Mouse (Mus musculus): ENCODE data around the gene Mogs.

Gene Mogs

DNA sequence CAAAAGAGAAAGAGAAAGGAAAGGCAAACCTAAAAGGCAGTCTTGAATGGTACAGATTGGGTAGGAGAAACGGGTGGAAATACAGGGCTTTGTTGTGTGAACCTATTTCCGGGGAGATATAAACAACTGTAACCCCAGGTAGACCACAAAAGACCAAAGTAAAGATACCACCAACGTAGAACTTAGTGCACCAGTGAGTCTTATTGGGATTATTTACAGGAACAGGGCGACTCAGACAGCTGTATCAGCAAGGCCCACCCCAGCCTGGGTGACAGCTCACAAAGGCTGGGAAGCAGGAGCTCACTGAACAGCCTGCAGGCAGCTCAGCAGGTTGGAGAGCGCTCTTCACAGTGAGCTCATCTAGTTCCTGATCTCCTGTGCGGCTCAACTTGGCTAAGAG lies 19.3 kb upstream of the Mogs start:
- DNase-seq (ENCODE audit: low spot score in 2 of 2) = no peak

DNA sequence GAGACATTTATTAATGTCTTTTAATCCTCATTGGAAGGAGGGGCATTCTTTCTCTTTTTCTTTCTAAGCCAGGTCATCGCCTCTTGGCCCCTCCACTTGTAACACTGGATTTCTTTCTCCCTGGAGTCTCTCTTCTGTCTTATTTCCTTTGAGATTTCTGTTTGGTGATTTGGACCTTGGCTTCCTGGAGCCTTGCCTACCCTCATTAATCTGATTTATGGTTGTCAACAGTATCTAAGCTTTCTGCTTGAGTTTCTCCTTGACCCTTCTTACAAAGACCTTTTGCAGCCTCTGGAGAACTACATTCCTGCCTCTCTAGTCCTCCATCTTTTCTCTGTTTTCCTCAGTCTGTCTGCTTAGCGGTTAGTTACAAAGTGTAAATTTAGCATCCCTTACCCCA lies 16.9 kb upstream of the Mogs start:
- no peak for DNase-seq (ENCODE audit: low spot score in 2 of 2)

GRCm38 (mm10) chr6:83101316-83101687 lies 14.0 kb upstream of the Mogs start, which contains the start of the genes Ccdc142 and Gm42688:
Gene Ccdc142 (plus strand): TSS chr6:83101601.
Gene Gm42688 (plus strand): TSS chr6:83101617.
- peak; percentile 78 to 80 for DNase-seq (ENCODE audit: low spot score in 2 of 2)

DNA sequence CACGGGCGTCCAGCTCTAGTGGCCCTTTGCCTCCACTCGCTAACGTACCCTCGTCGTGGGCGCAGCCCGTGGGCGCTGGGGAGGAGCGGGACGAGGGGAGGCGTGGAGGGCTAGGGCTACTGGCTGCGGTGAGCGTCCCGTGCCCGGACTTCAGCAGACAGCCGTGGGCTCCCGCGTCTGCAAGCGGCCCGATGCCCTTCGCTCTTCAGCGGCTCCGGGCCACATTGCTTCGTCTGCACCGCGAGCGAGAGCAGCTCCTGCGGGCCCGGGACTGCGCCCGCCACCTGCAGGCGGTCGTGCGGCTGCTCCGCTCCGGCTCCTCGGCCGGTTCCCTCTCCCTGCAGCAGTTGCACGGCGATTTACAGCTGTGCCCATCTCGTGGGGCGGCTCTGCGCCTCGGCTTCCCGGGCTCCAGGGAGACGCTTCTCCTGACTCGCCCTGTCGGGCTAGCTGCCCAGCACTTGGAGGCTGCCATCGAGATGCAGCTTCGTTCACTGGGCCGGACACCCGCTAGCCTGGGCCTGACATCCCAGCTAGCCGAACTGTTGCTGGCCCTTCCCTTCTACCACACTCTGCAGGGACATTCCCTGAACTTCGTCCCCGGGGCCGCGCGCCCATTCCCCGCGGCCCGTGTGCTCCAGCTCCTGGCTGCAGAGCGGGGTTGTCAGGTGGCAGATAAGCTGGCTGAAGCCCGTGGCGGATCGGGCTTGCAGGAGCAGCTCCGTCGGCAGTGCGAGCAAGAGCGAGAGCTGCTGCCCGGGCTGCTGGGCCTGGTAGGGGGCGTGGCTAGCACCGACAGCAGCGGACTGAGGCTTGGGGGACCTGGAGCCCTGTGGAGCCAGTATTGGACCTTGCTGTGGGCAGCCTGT lies 13.4 kb upstream of the Mogs start:
- DNase-seq (ENCODE audit: low spot score in 2 of 2) = peak in 1 of 2 experiments; percentile 25

- no peak for DNase-seq (ENCODE audit: low spot score in 2 of 2)
Observed at GRCm38 (mm10) chr6:83103130-83103650, 12.1 kb upstream of the Mogs start.

- DNase-seq (ENCODE audit: low spot score in 2 of 2) = no peak
Observed at GRCm38 (mm10) chr6:83104158-83104557, 11.1 kb upstream of the Mogs start.

DNA sequence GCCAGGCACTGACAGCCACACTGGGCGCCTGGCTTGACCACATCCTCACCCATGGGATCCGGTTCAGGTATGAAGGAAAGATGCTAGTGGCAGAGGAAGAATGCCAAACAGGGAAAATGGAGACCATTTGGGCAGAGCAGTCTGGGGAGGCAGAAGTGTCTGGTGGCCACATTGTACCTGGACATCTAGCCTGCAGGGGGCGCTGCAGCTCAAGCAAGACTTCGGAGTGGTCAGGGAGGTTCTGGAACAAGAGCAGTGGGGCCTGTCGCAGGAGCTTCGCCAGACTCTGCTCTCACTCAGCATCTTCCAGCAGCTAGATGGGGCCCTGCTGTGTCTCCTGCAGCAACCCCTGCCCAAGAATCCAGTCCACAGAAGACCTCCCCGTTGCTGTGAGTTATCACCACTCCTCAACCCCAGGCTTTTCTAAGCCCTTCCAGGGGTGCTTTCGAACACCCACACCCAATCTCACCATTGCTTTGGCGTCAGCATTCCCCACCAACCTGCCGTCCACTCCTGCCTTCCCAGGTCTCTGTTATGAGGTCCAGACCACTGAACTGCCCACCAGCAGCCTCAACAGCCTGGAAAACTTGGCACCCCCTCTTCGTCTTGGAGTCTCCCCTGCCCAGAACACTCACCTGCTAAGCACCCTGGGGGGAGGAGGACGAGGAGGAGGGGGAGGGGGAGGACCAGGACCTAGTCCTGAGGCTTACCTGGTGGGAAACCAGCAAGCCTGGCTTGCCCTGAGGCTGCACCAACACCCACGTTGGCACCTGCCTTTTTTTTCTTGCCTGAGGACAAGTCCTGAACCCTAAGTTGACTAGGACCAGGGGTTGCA lies 7.5 kb upstream of the Mogs start:
- peak in 1 of 2 experiments; percentile 62 for DNase-seq (ENCODE audit: low spot score in 2 of 2)

DNA sequence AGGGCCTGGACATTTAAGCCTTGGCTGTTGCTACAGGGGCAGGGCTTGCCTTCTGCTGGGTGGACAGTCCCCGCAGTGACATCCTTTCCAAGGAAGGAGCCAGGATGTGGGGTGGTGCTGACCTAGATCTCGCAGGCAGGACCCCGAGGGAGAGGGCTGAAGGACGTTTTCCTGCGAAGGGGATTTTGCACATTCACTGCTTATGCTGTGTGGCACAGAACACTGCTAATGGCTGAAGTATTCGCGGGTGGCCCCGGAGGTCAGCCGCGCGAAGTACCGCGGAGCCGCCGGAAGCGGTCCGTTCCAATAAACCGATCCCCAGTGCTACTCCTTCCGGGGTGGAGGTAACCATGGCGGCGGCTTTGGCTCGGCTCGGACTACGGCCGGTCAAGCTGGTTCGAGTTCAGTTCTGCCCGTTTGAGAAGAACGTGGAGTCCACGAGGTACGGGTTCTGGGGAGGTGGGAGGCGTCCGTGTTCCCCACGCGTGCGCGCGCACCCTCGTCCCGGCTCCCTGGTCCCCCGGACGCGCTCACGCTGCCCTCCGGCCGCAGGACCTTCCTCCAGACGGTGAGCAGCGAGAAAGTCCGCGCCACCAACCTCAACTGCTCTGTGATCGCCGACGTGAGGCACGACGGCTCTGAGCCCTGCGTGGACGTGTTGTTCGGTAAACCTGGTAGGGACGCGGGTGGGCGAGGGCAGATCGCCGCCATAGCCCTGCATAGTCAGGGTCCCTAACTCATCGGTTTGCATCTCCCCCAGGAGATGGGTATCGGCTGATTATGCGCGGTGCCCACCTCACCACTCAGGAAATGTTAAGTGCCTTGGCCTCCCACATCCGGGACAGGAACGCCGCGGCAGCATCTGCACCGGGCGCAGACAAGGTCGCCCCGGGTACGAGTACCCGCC lies 6.3 kb upstream of the Mogs start, which contains the start of gene Mrpl53:
TSS of gene Mrpl53 (plus strand) at position 279 of the 907 bp plus-strand sequence.
- DNase-seq (ENCODE audit: low spot score in 2 of 2) = peak; percentile 63 to 74

- no peak for DNase-seq (ENCODE audit: low spot score in 2 of 2)
Observed at GRCm38 (mm10) chr6:83111510-83112136, 3.7 kb upstream of the Mogs start.

DNA sequence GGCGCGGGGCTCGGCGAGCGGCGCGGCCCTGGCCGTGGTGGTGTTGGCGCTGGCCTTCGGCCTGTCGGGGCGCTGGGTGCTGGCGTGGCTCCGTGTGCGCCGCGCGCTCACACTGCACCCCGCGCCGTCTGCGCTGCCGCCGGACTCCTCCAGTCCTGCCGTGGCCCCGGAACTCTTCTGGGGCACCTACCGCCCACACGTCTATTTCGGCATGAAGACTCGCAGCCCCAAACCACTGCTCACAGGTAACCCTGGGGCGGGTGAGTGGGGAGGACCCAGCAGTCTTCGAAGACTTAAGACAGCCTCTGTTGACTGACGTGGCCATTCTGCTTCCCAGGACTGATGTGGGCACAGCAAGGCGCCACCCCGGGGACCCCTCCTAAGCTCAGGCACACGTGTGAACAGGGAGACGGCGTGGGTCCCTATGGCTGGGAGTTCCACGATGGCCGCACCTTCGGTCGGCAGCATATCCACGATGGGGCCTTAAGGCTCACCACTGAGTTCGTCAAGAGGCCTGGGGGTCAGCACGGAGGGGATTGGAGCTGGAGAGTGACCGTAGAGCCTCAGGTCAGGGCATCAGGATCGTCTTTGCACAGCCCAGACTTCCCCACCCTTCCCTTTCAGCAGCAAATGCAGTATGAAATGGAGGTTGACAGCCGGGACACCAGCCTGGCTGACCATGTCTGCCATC lies 531 bp downstream of the Mogs start:
- DNase-seq (ENCODE audit: low spot score in 2 of 2) = no peak

GRCm38 (mm10) chr6:83116373-83117164 lies 1.3 kb downstream of the Mogs start:
- no peak for DNase-seq (ENCODE audit: low spot score in 2 of 2)

GRCm38 (mm10) chr6:83117165-83117438 lies 1.8 kb downstream of the Mogs start:
- no peak for DNase-seq (ENCODE audit: low spot score in 2 of 2)

- DNase-seq (ENCODE audit: low spot score in 2 of 2) = no peak
Observed at GRCm38 (mm10) chr6:83117616-83118015, 2.3 kb downstream of the Mogs start.

- DNase-seq (ENCODE audit: low spot score in 2 of 2) = no peak
Observed at GRCm38 (mm10) chr6:83118369-83118768, 3.1 kb downstream of the Mogs start.

GRCm38 (mm10) chr6:83118825-83119733 lies 3.8 kb downstream of the Mogs start:
- DNase-seq (ENCODE audit: low spot score in 2 of 2) = no peak

GRCm38 (mm10) chr6:83119734-83120051 lies 4.4 kb downstream of the Mogs start:
- no peak for DNase-seq (ENCODE audit: low spot score in 2 of 2)

GRCm38 (mm10) chr6:83120930-83121862 lies 5.9 kb downstream of the Mogs start, which contains the start of gene Wbp1:
Gene Wbp1 (minus strand): TSS chr6:83121559.
- DNase-seq (ENCODE audit: low spot score in 2 of 2) = peak; percentile 88 to 92
